Mouse (Mus musculus) hindbrain, embryonic 16.5 days (tissue): ENCODE data around the gene Gapdhs. TPM values are rescaled to one million over a fixed set of nuclear protein-coding genes. Genes with fewer than 3 reads are reported as not detected.

ENCODE experiments used
- ATAC-seq: fragments of 200-750 bp; cut with Nextera tagmentation; 2 replicates; pipeline ENCODE4 v1.8.0; 2017; ENCODE audit warnings: moderate TSS enrichment, moderate library complexity
- H3K27ac ChIP-seq: fragments of 300-500 bp; sonication (generic); 2 replicates; pipeline ENCODE4 v1.5.1; 2014; ENCODE audit warnings: low read depth, mild to moderate bottlenecking, control low read depth, low read length, moderate library complexity
- H3K27me3 ChIP-seq: fragments of 300-500 bp; sonication (generic); replicated peaks from 2 replicates; pipeline ENCODE4 v1.6.1; 2014; ENCODE audit warnings: low read length; ENCODE audit not compliant: control insufficient read depth, insufficient read depth
- H3K36me3 ChIP-seq: fragments of 300-500 bp; sonication (generic); 2 replicates; pipeline ENCODE4 v1.6.1; 2014; ENCODE audit warnings: mild to moderate bottlenecking, low read length, moderate library complexity, mixed read lengths; ENCODE audit not compliant: control insufficient read depth, insufficient read depth
- H3K4me1 ChIP-seq: fragments of 300-500 bp; sonication (generic); 2 replicates; pipeline ENCODE4 v1.6.1; 2014; ENCODE audit warnings: low read depth, low read length; ENCODE audit not compliant: control insufficient read depth, insufficient read depth
- H3K4me2 ChIP-seq: fragments of 300-500 bp; sonication (generic); 2 replicates; pipeline ENCODE4 v1.6.1; 2014; ENCODE audit warnings: mild to moderate bottlenecking, low read length, control low read depth, moderate library complexity
- H3K4me3 ChIP-seq: fragments of 300-500 bp; sonication (generic); 2 replicates; pipeline ENCODE4 v1.5.1; 2014; ENCODE audit warnings: mild to moderate bottlenecking, low read length, control low read depth, moderate library complexity
- H3K9ac ChIP-seq: fragments of 300-500 bp; sonication (generic); 2 replicates; pipeline ENCODE4 v1.6.1; 2014; ENCODE audit warnings: low read depth, mild to moderate bottlenecking, control low read depth, low read length, moderate library complexity
- H3K9me3 ChIP-seq: fragments of 300-500 bp; sonication (generic); 2 replicates; pipeline ENCODE4 v1.6.1; 2014; ENCODE audit warnings: mild to moderate bottlenecking, low read length, moderate library complexity; ENCODE audit not compliant: control insufficient read depth
- WGBS: fragments of 180-500 bp; shearing (Covaris S2); extraction: QIAGEN DNeasy Blood & Tissue Kit; methylation state at CpG from one replicate; pipeline ENCODE4 v1.1.7; 2014; 5-methylcytosine and 5-hydroxymethylcytosine counted together
- polyA plus RNA-seq: library from polyadenylated mRNA; unstranded; fragments of >200 nt; fragmentation: Nextera tagmentation; extraction: Ambion mirVana; gene quantifications from 2 replicates; pipeline ENCODE4 v1.2.1, GENCODE M21; 2015

The Gapdhs gene
- polyA plus RNA-seq, 1 experiment from 2014 or later: 1.1 TPM

GRCm38 (mm10) chr7:30706214-30706882 lies 37.1 kb downstream of the Gapdhs start:
- Histone ChIP-seq H3K4me3 (no peak overlapping the region), H3K36me3 (no peaks in the 10 kb centered on the region), H3K27ac (no peak overlapping the region), H3K4me2 (no peak overlapping the region), H3K27me3 (no peaks in the 10 kb centered on the region), H3K4me1 (no peaks in the 10 kb centered on the region), H3K9me3 (no peaks in the 10 kb centered on the region), H3K9ac (no peak overlapping the region)
- 83% methylated on average over 8 of the region's 8 CpGs for WGBS
- no peak for ATAC-seq

- Histone ChIP-seq H3K27ac (no peak within 1 kb of the TSS), H3K4me1 (no peaks in the 10 kb centered on the region), H3K9me3 (no peaks in the 10 kb centered on the region), H3K4me3 (no peak within 1 kb of the TSS), H3K36me3 (no peaks in the 10 kb centered on the region), H3K9ac (no peak within 1 kb of the TSS), H3K27me3 (no peaks in the 10 kb centered on the region), H3K4me2 (no peak within 1 kb of the TSS)
- 39% methylated on average over 9 of the region's 9 CpGs for WGBS
- no peak for ATAC-seq
Measured at GRCm38 (mm10) chr7:30698589-30698988, 44.9 kb downstream of the Gapdhs start, which contains the start of gene 2200002J24Rik. TSS of gene 2200002J24Rik (plus strand) at chr7:30698926.

- Histone ChIP-seq H3K27me3 (no peaks in the 10 kb centered on the region), H3K4me2 (no peak overlapping the region), H3K4me1 (no peaks in the 10 kb centered on the region), H3K4me3 (no peak overlapping the region), H3K36me3 (no peaks in the 10 kb centered on the region), H3K9me3 (no peaks in the 10 kb centered on the region), H3K27ac (no peak overlapping the region), H3K9ac (no peak overlapping the region)
- 72% methylated on average over 5 of the region's 5 CpGs for WGBS
- no peak for ATAC-seq
Measured at GRCm38 (mm10) chr7:30698101-30698500, 45.4 kb downstream of the Gapdhs start.

- no peaks in the 10 kb centered on the region; the same call in 1 of the 2 replicates for H3K4me1 ChIP-seq
- ATAC-seq: no peak
- no peak overlapping the region for H3K4me2 ChIP-seq
- no peak overlapping the region for H3K4me3 ChIP-seq
- no peak overlapping the region for H3K9ac ChIP-seq
- WGBS: 68% methylated on average over 6 of the region's 6 CpGs
- H3K27me3 ChIP-seq: peaks cover 8% of the 10 kb centered on the region
- no peaks in the 10 kb centered on the region for H3K9me3 ChIP-seq
- H3K27ac ChIP-seq: no peak overlapping the region
- no peaks in the 10 kb centered on the region for H3K36me3 ChIP-seq
Measured at GRCm38 (mm10) chr7:30688325-30688724, 55.2 kb downstream of the Gapdhs start.

- Histone ChIP-seq H3K4me1 (no peaks in the 10 kb centered on the region; the same call in 1 of the 2 replicates), H3K9me3 (no peaks in the 10 kb centered on the region), H3K9ac (no peak overlapping the region), H3K36me3 (no peaks in the 10 kb centered on the region), H3K27me3 (peaks cover 7% of the 10 kb centered on the region), H3K4me2 (no peak overlapping the region), H3K27ac (no peak overlapping the region), H3K4me3 (no peak overlapping the region)
- no peak for ATAC-seq
- 85% methylated on average over 2 of the region's 2 CpGs for WGBS
Measured at GRCm38 (mm10) chr7:30683425-30683824, 60.1 kb downstream of the Gapdhs start.

GRCm38 (mm10) chr7:30681897-30682296 lies 61.6 kb downstream of the Gapdhs start:
- WGBS: 64% methylated on average over 5 of the region's 5 CpGs
- H3K4me2 ChIP-seq: no peak overlapping the region
- no peaks in the 10 kb centered on the region for H3K9me3 ChIP-seq
- H3K27ac ChIP-seq: no peak overlapping the region
- no peak overlapping the region for H3K4me3 ChIP-seq
- H3K27me3 ChIP-seq: no peaks in the 10 kb centered on the region; the same call in 1 of the 2 replicates
- ATAC-seq: no peak
- no peaks in the 10 kb centered on the region for H3K36me3 ChIP-seq
- H3K9ac ChIP-seq: no peak overlapping the region
- no peaks in the 10 kb centered on the region for H3K4me1 ChIP-seq

Other genes starting within 250 kb of the Gapdhs start
- gene Arhgap33, start 208.6 kb downstream of the Gapdhs start, polyA plus RNA-seq: 94.8 and 134 TPM in 2 replicates
- 14.2 TPM in 2 replicates for gene Hspb6, start 191.5 kb downstream of the Gapdhs start, polyA plus RNA-seq
- 6.8 and 7.5 TPM in 2 replicates for gene Proser3, start 191.4 kb downstream of the Gapdhs start, polyA plus RNA-seq
- 51.0 and 58.7 TPM in 2 replicates for gene Lin37, start 183.8 kb downstream of the Gapdhs start, polyA plus RNA-seq
- 86.8 and 96.9 TPM in 2 replicates for gene U2af1l4, start 180.4 kb downstream of the Gapdhs start, polyA plus RNA-seq
- 13.7 and 17.4 TPM in 2 replicates for gene Gm49396, start 180.3 kb downstream of the Gapdhs start, polyA plus RNA-seq
- gene Psenen, start 180.1 kb downstream of the Gapdhs start, polyA plus RNA-seq: 121 and 132 TPM in 2 replicates
- 4.0 and 6.8 TPM in 2 replicates for gene Igflr1, start 178.3 kb downstream of the Gapdhs start, polyA plus RNA-seq
- 8.1 and 9.3 TPM in 2 replicates for gene Kmt2b, start 155.0 kb downstream of the Gapdhs start, polyA plus RNA-seq
- 0.11 and 0.21 TPM in 2 replicates for gene Zbtb32, start 144.8 kb downstream of the Gapdhs start, polyA plus RNA-seq
- gene Upk1a, start 130.8 kb downstream of the Gapdhs start, polyA plus RNA-seq: 0.70 and 0.72 TPM in 2 replicates
- 1,112 and 1,310 TPM in 2 replicates for gene Cox6b1, start 117.5 kb downstream of the Gapdhs start, polyA plus RNA-seq
- gene Etv2, start 107.8 kb downstream of the Gapdhs start, polyA plus RNA-seq: not detected in 2 replicates
- 125 and 128 TPM in 2 replicates for gene Rbm42, start 93.4 kb downstream of the Gapdhs start, polyA plus RNA-seq
- gene Haus5, start 78.7 kb downstream of the Gapdhs start, polyA plus RNA-seq: 25.7 and 28.8 TPM in 2 replicates
- gene Pmis2, start 72.1 kb downstream of the Gapdhs start, polyA plus RNA-seq: not detected in 2 replicates
- gene 2200002J24Rik, start 44.8 kb downstream of the Gapdhs start, polyA plus RNA-seq: not detected in 2 replicates
- gene Atp4a, start 31.5 kb downstream of the Gapdhs start, polyA plus RNA-seq: 3.0 and 3.7 TPM in 2 replicates
- 278 and 301 TPM in 2 replicates for gene Tmem147, start 14.1 kb downstream of the Gapdhs start, polyA plus RNA-seq
- 0.98 and 1.0 TPM in 2 replicates for gene Sbsn, start 7.8 kb upstream of the Gapdhs start, polyA plus RNA-seq
- 1.8 and 2.2 TPM in 2 replicates for gene Dmkn, start 20.1 kb upstream of the Gapdhs start, polyA plus RNA-seq
- gene Krtdap, start 44.2 kb upstream of the Gapdhs start, polyA plus RNA-seq: 0.38 TPM in 1 of 2 replicates, not detected in the other
- 0.10 and 0.25 TPM in 2 replicates for gene Ffar2, start 80.1 kb upstream of the Gapdhs start, polyA plus RNA-seq
- gene Ffar3, start 112.5 kb upstream of the Gapdhs start, polyA plus RNA-seq: 0.09 and 0.21 TPM in 2 replicates
- 0.06 TPM in 1 of 2 replicates, not detected in the other for gene Ffar1, start 117.9 kb upstream of the Gapdhs start, polyA plus RNA-seq
- gene Cd22, start 136.7 kb upstream of the Gapdhs start, polyA plus RNA-seq: 0.26 TPM in 1 of 2 replicates, not detected in the other
- gene Mag, start 171.2 kb upstream of the Gapdhs start, polyA plus RNA-seq: 5.3 and 5.8 TPM in 2 replicates
- 0.44 TPM in 1 of 2 replicates, not detected in the other for gene Hamp2, start 181.0 kb upstream of the Gapdhs start, polyA plus RNA-seq
- gene Hamp, start 200.4 kb upstream of the Gapdhs start, polyA plus RNA-seq: not detected in 2 replicates
- 25.7 and 27.3 TPM in 2 replicates for gene Usf2, start 213.1 kb upstream of the Gapdhs start, polyA plus RNA-seq
- gene Lsr, start 229.8 kb upstream of the Gapdhs start, polyA plus RNA-seq: 24.1 and 27.8 TPM in 2 replicates
- gene Fam187b, start 230.1 kb upstream of the Gapdhs start, polyA plus RNA-seq: 0.63 and 0.82 TPM in 2 replicates